Mouse (Mus musculus) hindbrain, embryonic 14.5 days (tissue): ENCODE results near the gene Prdm16. TPM values are rescaled to one million over a fixed set of nuclear protein-coding genes. Genes with fewer than 3 reads are reported as not detected.

Experiments used
- ATAC-seq: fragments of 200-750 bp; cut with Nextera tagmentation; 2 replicates; pipeline ENCODE4 v1.8.0; 2017; ENCODE audit warnings: moderate number of reproducible peaks, mild to moderate bottlenecking, moderate TSS enrichment, moderate library complexity; ENCODE audit not compliant: low FRiP score
- DNase-seq: peaks from one replicate; pipeline ENCODE4 v3.0.0-alpha.2; 2015; ENCODE audit warnings: low spot score
- H3K27ac ChIP-seq: fragments of 300-500 bp; sonication (generic); 2 replicates; pipeline ENCODE4 v1.5.1; 2014; ENCODE audit warnings: mild to moderate bottlenecking, moderate library complexity
- H3K27me3 ChIP-seq: fragments of 300-500 bp; sonication (generic); 2 replicates; pipeline ENCODE4 v1.6.1; 2014; ENCODE audit warnings: mild to moderate bottlenecking, low read length, mixed read lengths; ENCODE audit not compliant: control insufficient read depth, insufficient read depth
- H3K36me3 ChIP-seq: fragments of 300-500 bp; sonication (generic); replicated peaks from 2 replicates; pipeline ENCODE4 v1.6.1; 2014; ENCODE audit not compliant: control insufficient read depth, insufficient read depth
- H3K4me1 ChIP-seq: fragments of 300-500 bp; sonication (generic); replicated peaks from 2 replicates; pipeline ENCODE4 v1.6.1; 2014; ENCODE audit warnings: antibody characterized with exemption, low read length, mixed read lengths; ENCODE audit not compliant: control insufficient read depth, insufficient read depth
- H3K4me2 ChIP-seq: fragments of 300-500 bp; sonication (generic); replicated peaks from 2 replicates; pipeline ENCODE4 v1.6.1; 2014; ENCODE audit warnings: mild to moderate bottlenecking, moderate library complexity
- H3K4me3 ChIP-seq: fragments of 300-500 bp; sonication (generic); replicated peaks from 2 replicates; pipeline ENCODE4 v1.5.1; 2014; ENCODE audit warnings: mild to moderate bottlenecking, low read length
- H3K9ac ChIP-seq: fragments of 300-500 bp; sonication (generic); 2 replicates; pipeline ENCODE4 v1.6.1; 2014
- H3K9me3 ChIP-seq: fragments of 300-500 bp; sonication (generic); 2 replicates; pipeline ENCODE4 v1.6.1; 2016; ENCODE audit warnings: low read length; ENCODE audit not compliant: control insufficient read depth
- WGBS: fragments of 180-500 bp; shearing (Covaris S2); extraction: QIAGEN DNeasy Blood & Tissue Kit; methylation state at CpG from one replicate; pipeline ENCODE4 v1.1.7; 2014; 5-methylcytosine and 5-hydroxymethylcytosine counted together
- polyA plus RNA-seq: library from polyadenylated mRNA; unstranded; fragments of >200 nt; fragmentation: Nextera tagmentation; extraction: Ambion mirVana; gene quantifications from 2 replicates; pipeline ENCODE4 v1.2.1, GENCODE M21; 2014

Gene Prdm16
- polyA plus RNA-seq, 1 experiment from 2014 or later, result 15.6 TPM

GRCm38 (mm10) chr4:154521881-154522676 is 114.6 kb downstream of the Prdm16 start:
- Histone ChIP-seq H3K36me3 (no peaks in the 10 kb centered on the region), H3K4me2 (no peak overlapping the region), H3K4me3 (no peak overlapping the region), H3K27ac (no peak overlapping the region), H3K9me3 (no peaks in the 10 kb centered on the region), H3K27me3 (peaks cover 14% of the 10 kb centered on the region; the same call in 1 of the 2 replicates), H3K9ac (no peak overlapping the region), H3K4me1 (peaks cover 12% of the 10 kb centered on the region)
- WGBS, result 88% methylated on average over 7 of the region's 7 CpGs
- DNase-seq (no peak), ATAC-seq (no peak)

GRCm38 (mm10) chr4:154519470-154520037 is 117.1 kb downstream of the Prdm16 start:
- H3K36me3 ChIP-seq, result no peaks in the 10 kb centered on the region
- no peak for DNase-seq
- H3K27ac ChIP-seq, result no peak overlapping the region
- H3K27me3 ChIP-seq, result peaks cover 25% of the 10 kb centered on the region
- peaks cover 15% of the 10 kb centered on the region for H3K4me1 ChIP-seq
- H3K9ac ChIP-seq, result no peak overlapping the region
- H3K4me2 ChIP-seq, result no peak overlapping the region
- no peak overlapping the region for H3K4me3 ChIP-seq
- 76% methylated on average over 16 of the region's 16 CpGs for WGBS
- no peak for ATAC-seq
- H3K9me3 ChIP-seq, result no peaks in the 10 kb centered on the region

GRCm38 (mm10) chr4:154517991-154518390 is 118.7 kb downstream of the Prdm16 start:
- no peak overlapping the region for H3K9ac ChIP-seq
- no peak overlapping the region for H3K27ac ChIP-seq
- no peak overlapping the region for H3K4me3 ChIP-seq
- peaks cover 25% of the 10 kb centered on the region for H3K27me3 ChIP-seq
- no peaks in the 10 kb centered on the region for H3K9me3 ChIP-seq
- no peaks in the 10 kb centered on the region for H3K36me3 ChIP-seq
- H3K4me2 ChIP-seq, result no peak overlapping the region
- peaks cover 3% of the 10 kb centered on the region; the same call in 1 of the 2 replicates for H3K4me1 ChIP-seq
- DNase-seq (no peak), ATAC-seq (no peak)
- WGBS, result 83% methylated on average over 7 of the region's 7 CpGs

GRCm38 (mm10) chr4:154516470-154516869 is 120.2 kb downstream of the Prdm16 start:
- Histone ChIP-seq H3K4me3 (no peak overlapping the region), H3K36me3 (no peaks in the 10 kb centered on the region), H3K27me3 (peaks cover 29% of the 10 kb centered on the region), H3K4me1 (peaks cover 10% of the 10 kb centered on the region; the same call in 1 of the 2 replicates), H3K9ac (no peak overlapping the region), H3K4me2 (no peak overlapping the region), H3K27ac (no peak overlapping the region), H3K9me3 (no peaks in the 10 kb centered on the region)
- 49% methylated on average over 8 of the region's 8 CpGs for WGBS
- no peak for DNase-seq
- no peak for ATAC-seq

- no peaks in the 10 kb centered on the region for H3K9me3 ChIP-seq
- peaks cover 31% of the 10 kb centered on the region for H3K27me3 ChIP-seq
- no peak for DNase-seq
- WGBS, result 73% methylated on average over 2 of the region's 2 CpGs
- H3K27ac ChIP-seq, result no peak overlapping the region
- H3K9ac ChIP-seq, result no peak overlapping the region
- H3K4me2 ChIP-seq, result no peak overlapping the region
- no peaks in the 10 kb centered on the region for H3K36me3 ChIP-seq
- no peak for ATAC-seq
- H3K4me3 ChIP-seq, result no peak overlapping the region
- H3K4me1 ChIP-seq, result peaks cover 10% of the 10 kb centered on the region; the same call in 1 of the 2 replicates
These were observed 123.0 kb downstream of the Prdm16 start for GRCm38 (mm10) chr4:154513664-154514063.

GRCm38 (mm10) chr4:154512518-154513090 is 124.1 kb downstream of the Prdm16 start:
- H3K4me2 ChIP-seq, result no peak overlapping the region
- H3K4me3 ChIP-seq, result no peak overlapping the region
- ATAC-seq (no peak), DNase-seq (no peak)
- H3K27me3 ChIP-seq, result peaks cover 31% of the 10 kb centered on the region
- H3K9ac ChIP-seq, result no peak overlapping the region
- WGBS, result 35% methylated on average over 15 of the region's 15 CpGs
- no peaks in the 10 kb centered on the region for H3K9me3 ChIP-seq
- H3K27ac ChIP-seq, result no peak overlapping the region
- no peaks in the 10 kb centered on the region for H3K36me3 ChIP-seq
- H3K4me1 ChIP-seq, result peaks cover 10% of the 10 kb centered on the region; the same call in 1 of the 2 replicates

GRCm38 (mm10) chr4:154511767-154512166 is 124.9 kb downstream of the Prdm16 start:
- Histone ChIP-seq H3K4me2 (no peak overlapping the region), H3K4me3 (no peak overlapping the region), H3K36me3 (no peaks in the 10 kb centered on the region), H3K27ac (no peak overlapping the region), H3K27me3 (peaks cover 31% of the 10 kb centered on the region), H3K4me1 (peaks cover 13% of the 10 kb centered on the region), H3K9me3 (no peaks in the 10 kb centered on the region), H3K9ac (no peak overlapping the region)
- ATAC-seq (no peak), DNase-seq (no peak)
- 60% methylated on average over 4 of the region's 4 CpGs for WGBS

- Histone ChIP-seq H3K9me3 (no peaks in the 10 kb centered on the region), H3K9ac (no peak overlapping the region), H3K27ac (peak overlapping the region; percentile 16; the same call in 1 of the 2 replicates), H3K4me1 (peaks cover 26% of the 10 kb centered on the region), H3K4me3 (no peak overlapping the region), H3K36me3 (no peaks in the 10 kb centered on the region), H3K4me2 (peak overlapping the region; percentile 32), H3K27me3 (peaks cover 34% of the 10 kb centered on the region)
- peak; percentile 65 for DNase-seq
- peak; percentile 21; the same call in 1 of the 2 replicates for ATAC-seq
- WGBS, result 3% methylated on average over 20 of the region's 20 CpGs
These were observed 129.8 kb downstream of the Prdm16 start for GRCm38 (mm10) chr4:154506774-154507435.

- no peak for DNase-seq
- Histone ChIP-seq H3K36me3 (no peaks in the 10 kb centered on the region), H3K4me2 (no peak overlapping the region), H3K9me3 (no peaks in the 10 kb centered on the region), H3K9ac (no peak overlapping the region), H3K27me3 (peaks cover 45% of the 10 kb centered on the region), H3K4me3 (no peak overlapping the region), H3K27ac (no peak overlapping the region), H3K4me1 (peaks cover 42% of the 10 kb centered on the region)
- no peak for ATAC-seq
- WGBS, result 94% methylated on average over 5 of the region's 5 CpGs
These were observed 131.4 kb downstream of the Prdm16 start for GRCm38 (mm10) chr4:154505313-154505712.
